Mouse (Mus musculus) kidney, adult 10 weeks (tissue): ENCODE data around the gene Farsa. TPM values are rescaled to one million over a fixed set of nuclear protein-coding genes. Genes with fewer than 3 reads are reported as not detected.

Experiments
- polyA plus RNA-seq: library from polyadenylated mRNA; stranded (reverse); fragments of 350-450 nt; fragmentation: Illumina TruSeq; extraction: RNeasy Lipid Tissue Mini Kit (QIAGEN cat#74804); gene quantifications from one replicate; pipeline ENCODE4 v1.2.3, GENCODE M21; 2014; ENCODE audit warnings: low read depth, low replicate concordance

The Farsa gene
- polyA plus RNA-seq: 1.3 TPM

GRCm38 (mm10) chr8:84856864-84857441, at the start of gene Farsa:
TSS of gene Farsa (plus strand) at chr8:84856989.

GRCm38 (mm10) chr8:84822723-84823122, 34.1 kb upstream of the Farsa start, which contains the start of gene Dand5:
TSS of gene Dand5 (minus strand) at chr8:84822823.

GRCm38 (mm10) chr8:84831490-84831889, 25.3 kb upstream of the Farsa start, which contains the start of gene Gadd45gip1:
TSS of gene Gadd45gip1 (plus strand) at chr8:84831522.

GRCm38 (mm10) chr8:84840248-84840999, 16.4 kb upstream of the Farsa start, which contains the start of gene Rad23a:
TSS of gene Rad23a (minus strand) at chr8:84840665.

DNA sequence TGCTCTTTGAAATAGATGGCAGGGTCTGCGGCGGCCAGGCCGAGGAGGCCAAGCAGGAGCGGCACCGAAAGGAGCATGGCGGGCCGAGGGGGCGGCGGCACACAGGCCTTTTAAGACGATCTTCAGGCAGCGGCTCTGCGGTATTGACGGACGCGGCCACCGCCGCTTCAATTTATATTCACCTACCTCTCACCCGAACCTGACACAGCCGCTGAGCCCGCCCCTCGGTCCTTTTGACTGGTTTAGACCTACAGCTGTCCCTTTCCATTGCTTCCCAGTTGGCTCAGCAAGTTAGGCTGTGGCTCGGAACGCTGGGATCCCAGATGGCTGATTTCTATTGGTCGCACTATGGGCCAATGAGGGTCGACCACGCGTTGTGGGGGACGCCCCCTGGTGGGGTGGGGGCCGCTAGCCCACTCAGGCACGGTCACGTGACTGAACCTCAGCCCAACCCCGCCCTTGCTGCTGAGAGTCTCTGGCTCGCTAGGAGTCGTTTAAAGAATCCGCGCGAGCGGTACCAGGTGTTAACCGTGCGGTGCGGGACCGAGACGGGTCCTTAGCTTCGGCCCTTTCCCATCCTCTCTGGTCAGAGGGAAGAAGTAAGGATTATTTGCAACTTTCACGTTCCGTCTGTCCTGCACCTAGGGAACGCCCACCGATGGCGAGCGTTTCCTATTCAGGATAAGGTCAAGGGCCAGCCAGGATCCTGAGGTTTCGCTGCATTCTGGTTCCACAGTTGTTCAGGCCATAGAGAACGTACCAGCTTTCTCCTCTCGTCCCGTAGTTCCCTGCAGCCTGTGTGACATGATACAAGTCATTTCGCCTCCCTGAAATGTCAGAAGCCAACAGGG, 9.8 kb upstream of the Farsa start, which contains the start of gene Calr:
Calr (minus strand) TSS at position 213 of the 851 bp plus-strand sequence.

GRCm38 (mm10) chr8:84871376-84872308, 14.9 kb downstream of the Farsa start, which contains the start of gene Syce2:
TSS of gene Syce2 (plus strand) at chr8:84872111.

DNA sequence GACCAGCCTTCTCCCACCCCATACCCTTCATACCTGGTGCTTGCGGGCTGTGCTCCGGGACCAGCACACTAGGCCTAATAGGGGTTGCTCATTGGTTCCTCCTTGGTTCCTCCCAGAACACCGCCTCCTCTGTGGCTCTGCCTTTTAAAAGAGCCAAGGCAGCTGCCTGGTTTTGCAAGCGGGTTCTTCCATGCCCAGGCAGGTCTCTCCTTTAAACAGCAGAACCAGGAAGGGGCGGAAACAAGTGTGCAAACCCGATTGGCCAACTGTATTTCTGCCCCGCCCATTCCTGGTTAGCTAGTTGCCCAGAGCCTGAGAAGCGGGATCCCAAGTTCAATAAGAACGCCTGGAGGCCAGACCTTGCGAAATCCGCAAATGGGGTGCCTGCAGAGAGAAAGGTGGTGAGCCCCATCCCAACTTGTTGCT, 36.9 kb downstream of the Farsa start, which contains the start of gene Gcdh:
Gcdh (minus strand) TSS at position 213 of the 426 bp plus-strand sequence.

DNA sequence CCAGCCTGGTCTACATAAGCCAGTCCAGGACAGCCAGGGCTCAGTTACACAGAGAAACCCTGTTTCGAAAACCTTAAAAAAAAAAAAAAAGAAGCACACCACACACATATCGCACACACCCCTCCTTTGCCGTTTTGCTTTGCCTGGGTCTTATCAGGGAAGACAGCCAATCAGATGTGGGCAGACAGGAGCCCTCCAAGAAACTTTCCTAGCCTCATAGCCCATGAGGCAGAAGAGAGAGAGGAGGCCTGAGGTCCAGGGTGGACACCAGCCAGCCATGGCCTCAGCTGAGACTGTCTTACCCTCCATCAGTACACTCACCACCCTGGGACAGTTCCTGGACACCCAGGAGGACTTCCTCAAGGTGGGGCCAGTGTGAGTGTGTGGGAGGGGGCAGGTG, 45.0 kb downstream of the Farsa start, which contains the start of gene Klf1:
Klf1 (plus strand) TSS at position 177 of the 400 bp plus-strand sequence.

GRCm38 (mm10) chr8:84908421-84909161, 51.8 kb downstream of the Farsa start, which contains the start of gene Dnase2a:
TSS of gene Dnase2a (plus strand) at chr8:84908560.

Other genes with a start within 250 kb of the Farsa start
- 0.77 TPM for gene Ier2, start 194.1 kb upstream of the Farsa start, polyA plus RNA-seq
- 7.9 TPM for gene Trmt1, start 170.7 kb upstream of the Farsa start, polyA plus RNA-seq
- 2.0 TPM for gene Nacc1, start 169.1 kb upstream of the Farsa start, polyA plus RNA-seq
- not detected for gene Lyl1, start 155.5 kb upstream of the Farsa start, polyA plus RNA-seq
- gene G430095P16Rik, start 134.0 kb upstream of the Farsa start, polyA plus RNA-seq: not detected
- 5.1 TPM for gene Nfix, start 56.6 kb upstream of the Farsa start, polyA plus RNA-seq
- gene Dand5, start 34.2 kb upstream of the Farsa start, polyA plus RNA-seq: 3.3 TPM
- not detected for gene Gadd45gip1, start 25.5 kb upstream of the Farsa start, polyA plus RNA-seq
- 3.5 TPM for gene Rad23a, start 16.3 kb upstream of the Farsa start, polyA plus RNA-seq
- 862 TPM for gene Calr, start 10.1 kb upstream of the Farsa start, polyA plus RNA-seq
- gene Syce2, start 15.1 kb downstream of the Farsa start, polyA plus RNA-seq: 6.0 TPM
- 302 TPM for gene Gcdh, start 36.9 kb downstream of the Farsa start, polyA plus RNA-seq
- gene Klf1, start 44.9 kb downstream of the Farsa start, polyA plus RNA-seq: not detected
- 7.1 TPM for gene Dnase2a, start 51.6 kb downstream of the Farsa start, polyA plus RNA-seq
- not detected for gene Mast1, start 80.4 kb downstream of the Farsa start, polyA plus RNA-seq
- gene Rtbdn, start 90.0 kb downstream of the Farsa start, polyA plus RNA-seq: not detected
- not detected for gene Gm49661, start 112.4 kb downstream of the Farsa start, polyA plus RNA-seq
- gene Prdx2, start 112.6 kb downstream of the Farsa start, polyA plus RNA-seq: 35.9 TPM
- 1.1 TPM for gene Rnaseh2a, start 112.8 kb downstream of the Farsa start, polyA plus RNA-seq
- not detected for gene Junb, start 121.7 kb downstream of the Farsa start, polyA plus RNA-seq
- gene Hook2, start 133.6 kb downstream of the Farsa start, polyA plus RNA-seq: 16.4 TPM
- not detected for gene Best2, start 157.5 kb downstream of the Farsa start, polyA plus RNA-seq
- 16.8 TPM for gene Asna1, start 168.3 kb downstream of the Farsa start, polyA plus RNA-seq
- gene Trir, start 169.8 kb downstream of the Farsa start, polyA plus RNA-seq: 15.0 TPM
- gene Tnpo2, start 179.9 kb downstream of the Farsa start, polyA plus RNA-seq: 4.2 TPM
- 0.89 TPM for gene Fbxw9, start 203.1 kb downstream of the Farsa start, polyA plus RNA-seq
- not detected for gene Gm5741, start 211.0 kb downstream of the Farsa start, polyA plus RNA-seq
- 9.5 TPM for gene Dhps, start 214.8 kb downstream of the Farsa start, polyA plus RNA-seq
- 6.1 TPM for gene Wdr83os, start 223.8 kb downstream of the Farsa start, polyA plus RNA-seq
- gene Wdr83, start 224.3 kb downstream of the Farsa start, polyA plus RNA-seq: 2.3 TPM
- gene Man2b1, start 226.3 kb downstream of the Farsa start, polyA plus RNA-seq: 7.5 TPM